In genomic region chr6:141041358-141041757, GRCm38 (mm10) we compare ENCODE assay signal across 8 mouse cellular contexts.
DNase-seq lines count a peak whose midpoint lies in the region; ATAC-seq and TF ChIP-seq lines count a peak whose summit lies in the region.

No protein-coding gene starts in this region.

- H3K4me1 ChIP-seq in lung, adult 2 months (ENCODE audit: control insufficient read depth, insufficient read depth, low read length): peaks cover 4% of the 10 kb centered on the region; the same call in 1 of the 2 replicates

- 47% methylated on average over 5 of the region's 5 CpGs for WGBS in lung, adult 2 months

- no peak for TF ChIP-seq CTCF in lung, adult 2 months (IDR thresholded peaks at IDR 0.05; ENCODE audit: insufficient read depth, low read length)

- ATAC-seq in megakaryocyte progenitor cell, adult 5-6 weeks (replicated peaks; ENCODE audit: poor library complexity): no peak

- TF ChIP-seq POLR2A in lung, adult 2 months (IDR thresholded peaks at IDR 0.05; ENCODE audit: borderline replicate concordance, extremely low read depth, low read depth, low read length): no peak

- intact Hi-C loops in heart, postnatal 25 days (cut with DNase I): no loop called here

- no peak overlapping the region for H3K4me3 ChIP-seq in lung, adult 2 months (replicated peaks; ENCODE audit: extremely low read depth, low read depth, low read length)

- DNase-seq in cerebellum, postnatal 10 days: peak; percentile 5 to 28
- no peak for DNase-seq in cerebellum, adult 11 months
- peak; percentile 18 for DNase-seq in MN1 (ENCODE audit: low spot score)
- peak; percentile 15 for DNase-seq in heart, postnatal 25 days (ENCODE audit: low spot score)
- DNase-seq in lung, adult 2 months: peak; percentile 14
- no peak for DNase-seq in retina, embryonic 14.5 days (ENCODE audit: low spot score)
- no peak for DNase-seq in spleen, postnatal 14 days (ENCODE audit: low spot score in 2 of 2)

Comparison
In these comparisons a context has a peak if more than half of its experiments do, and no peak if none do; other contexts are left out.
1. DNase-seq: peak in cerebellum, postnatal 10 days (2 of 2), MN1 (single experiment), heart, postnatal 25 days (single experiment) and lung, adult 2 months (single experiment); none in cerebellum, adult 11 months (single experiment), retina, embryonic 14.5 days (single experiment) and spleen, postnatal 14 days (0 of 2).